Mouse (Mus musculus) liver, adult 2 months (tissue): ENCODE results near the gene Cnpy3.

Source experiments
- CTCF ChIP-seq: fragments of 200-500 bp; IDR thresholded peaks from 2 replicates; pipeline ENCODE4 v1.5.1; 2011; ENCODE audit warnings: low read depth, low read length, control low read depth
- POLR2A ChIP-seq: fragments of 200-500 bp; IDR thresholded peaks from 2 replicates; pipeline ENCODE4 v1.6.1; 2011; ENCODE audit warnings: low read length, control low read depth; ENCODE audit not compliant: insufficient read depth; ENCODE audit errors: extremely low read depth

- TF ChIP-seq CTCF: no peak
- no peak for TF ChIP-seq POLR2A
Measured at GRCm38 (mm10) chr17:46792963-46793362, 40.9 kb upstream of the Cnpy3 start.
